Mouse (Mus musculus) MEL (cell line): Measurements from ENCODE around the gene Dnph1. TPM values are rescaled to one million over a fixed set of nuclear protein-coding genes. Genes with fewer than 3 reads are reported as not detected.

Source experiments
- DNase-seq: peaks from one replicate; pipeline ENCODE4 v3.0.0; 2011; ENCODE audit warnings: low read depth, low spot score
- H3K27ac ChIP-seq: 2 replicates; pipeline ENCODE4 v1.5.1; 2012; ENCODE audit warnings: low read depth, mild to moderate bottlenecking, control low read depth, low read length, moderate library complexity; ENCODE audit not compliant: control insufficient read depth
- H3K27me3 ChIP-seq, 2 experiments: fragments of 150-350 bp in 1 of 2; sonication (generic) in 1 of 2; 2 replicates each; pipeline ENCODE4 v1.6.1; 2012; ENCODE audit warnings: low read length in 2 of 2, mild to moderate bottlenecking in 2 of 2, improper control_type of control experiment in 1 of 2, moderate library complexity in 1 of 2; ENCODE audit not compliant: insufficient read depth in 2 of 2, control insufficient read depth in 1 of 2
- H3K36me3 ChIP-seq, 2 experiments: 2 replicates each; pipeline ENCODE4 v1.6.1; 2012 to 2014; ENCODE audit warnings: low read length in 2 of 2, improper control_type of control experiment in 1 of 2, inconsistent platforms in 1 of 2, mild to moderate bottlenecking in 1 of 2; ENCODE audit not compliant: insufficient read depth in 2 of 2, control insufficient read depth in 1 of 2
- H3K4me1 ChIP-seq, 2 experiments: fragments of 150-350 bp in 1 of 2; sonication (generic) in 1 of 2; 2 replicates each; pipeline ENCODE4 v1.6.1; 2012; ENCODE audit warnings: low read length in 2 of 2, improper control_type of control experiment in 1 of 2, mild to moderate bottlenecking in 1 of 2; ENCODE audit not compliant: insufficient read depth in 2 of 2, control insufficient read depth in 1 of 2
- H3K4me3 ChIP-seq, 2 experiments: fragments of 150-350 bp in 1 of 2; sonication (generic) in 1 of 2; 2 replicates each; pipeline ENCODE4 v1.5.1; 2012; ENCODE audit warnings: low read depth in 2 of 2, low read length in 2 of 2, mild to moderate bottlenecking in 2 of 2, moderate library complexity in 2 of 2, control low read depth in 1 of 2, improper control_type of control experiment in 1 of 2; ENCODE audit not compliant: control insufficient read depth in 1 of 2, insufficient read depth in 1 of 2
- H3K79me2 ChIP-seq: 2 replicates; pipeline ENCODE4 v1.6.1; 2012; ENCODE audit warnings: mild to moderate bottlenecking, low read length, moderate library complexity; ENCODE audit not compliant: control insufficient read depth, poor library complexity, insufficient read depth
- H3K9ac ChIP-seq: 2 replicates; pipeline ENCODE4 v1.6.1; 2012; ENCODE audit warnings: low read depth, mild to moderate bottlenecking, control low read depth, low read length, moderate library complexity; ENCODE audit not compliant: control insufficient read depth, poor library complexity, severe bottlenecking
- H3K9me3 ChIP-seq: fragments of 150-350 bp; sonication (generic); replicated peaks from 2 replicates; pipeline ENCODE4 v1.6.1; 2012; ENCODE audit warnings: mild to moderate bottlenecking, low read length, improper control_type of control experiment, moderate library complexity; ENCODE audit not compliant: insufficient read depth
- CHD2 ChIP-seq: IDR thresholded peaks from 2 replicates; pipeline ENCODE4 v1.6.1; 2011; ENCODE audit warnings: low read length, improper control_type of control experiment
- CTCF ChIP-seq, 3 experiments: IDR thresholded peaks in 2 of 3; conservative IDR thresholded peaks in 1 of 3; 2 replicates each; pipeline ENCODE4 v1.5.1; 2011 to 2012; ENCODE audit warnings: low read length in 3 of 3, low read depth in 2 of 3, mild to moderate bottlenecking in 2 of 3, improper control_type of control experiment in 1 of 3, inconsistent platforms in 1 of 3, mixed read lengths in 1 of 3, moderate library complexity in 1 of 3; ENCODE audit not compliant: control insufficient read depth in 1 of 3, insufficient read depth in 1 of 3, poor library complexity in 1 of 3, severe bottlenecking in 1 of 3
- ELF1 ChIP-seq: IDR thresholded peaks from 2 replicates; pipeline ENCODE4 v1.6.1; 2014; ENCODE audit warnings: low read depth, mild to moderate bottlenecking, inconsistent platforms, low read length, improper control_type of control experiment, moderate library complexity
- MAFK ChIP-seq: IDR thresholded peaks from 2 replicates; pipeline ENCODE4 v1.6.1; 2011; ENCODE audit warnings: low read depth, mild to moderate bottlenecking, low read length, improper control_type of control experiment, borderline replicate concordance
- MAZ ChIP-seq: IDR thresholded peaks from 2 replicates; pipeline ENCODE4 v1.6.1; 2012; ENCODE audit warnings: low read depth, mild to moderate bottlenecking, inconsistent platforms, low read length, improper control_type of control experiment
- MXI1 ChIP-seq: IDR thresholded peaks from 2 replicates; pipeline ENCODE4 v1.6.1; 2011; ENCODE audit warnings: mild to moderate bottlenecking, low read depth, low read length, improper control_type of control experiment
- MYB ChIP-seq: IDR thresholded peaks from 2 replicates; pipeline ENCODE4 v1.6.1; 2011; ENCODE audit warnings: mild to moderate bottlenecking, low read depth, low read length, improper control_type of control experiment
- MYC ChIP-seq: IDR thresholded peaks from 2 replicates; pipeline ENCODE4 v1.6.1; 2011; ENCODE audit warnings: low read depth, mild to moderate bottlenecking, low read length, improper control_type of control experiment, moderate library complexity
- NRF1 ChIP-seq: IDR thresholded peaks from 2 replicates; pipeline ENCODE4 v1.6.1; 2014; ENCODE audit warnings: low read depth, mild to moderate bottlenecking, inconsistent platforms, low read length, improper control_type of control experiment, moderate library complexity; ENCODE audit not compliant: poor library complexity, insufficient read depth, severe bottlenecking
- POLR2A ChIP-seq, 2 experiments: IDR thresholded peaks; 2 replicates each; pipeline ENCODE4 v1.6.1; 2011 to 2012; ENCODE audit warnings: low read length in 2 of 2, mild to moderate bottlenecking in 2 of 2, control low read depth in 1 of 2, improper control_type of control experiment in 1 of 2, low read depth in 1 of 2, moderate library complexity in 1 of 2; ENCODE audit not compliant: control insufficient read depth in 1 of 2, insufficient read depth in 1 of 2, poor library complexity in 1 of 2
- POLR2AphosphoS2 ChIP-seq: IDR thresholded peaks from 2 replicates; pipeline ENCODE4 v1.6.1; 2011; ENCODE audit warnings: low read length, improper control_type of control experiment
- POLR2AphosphoS5 ChIP-seq: IDR thresholded peaks from 2 replicates; pipeline ENCODE4 v1.6.1; 2012; ENCODE audit warnings: low read depth, borderline replicate concordance, mild to moderate bottlenecking, inconsistent platforms, low read length, moderate library complexity, mixed read lengths
- RAD21 ChIP-seq: IDR thresholded peaks from 2 replicates; pipeline ENCODE4 v1.6.1; 2011; ENCODE audit warnings: mild to moderate bottlenecking, low read depth, low read length, improper control_type of control experiment
- RCOR1 ChIP-seq: IDR thresholded peaks from 2 replicates; pipeline ENCODE4 v1.6.1; 2012; ENCODE audit warnings: low read depth, mild to moderate bottlenecking, inconsistent platforms, low read length, improper control_type of control experiment
- SIN3A ChIP-seq: IDR thresholded peaks from 2 replicates; pipeline ENCODE4 v1.6.1; 2012; ENCODE audit warnings: low read length, improper control_type of control experiment, inconsistent platforms
- USF1 ChIP-seq: IDR thresholded peaks from 2 replicates; pipeline ENCODE4 v1.6.1; 2014; ENCODE audit warnings: low read depth, mild to moderate bottlenecking, inconsistent platforms, low read length, improper control_type of control experiment, moderate library complexity
- USF2 ChIP-seq, 2 experiments: IDR thresholded peaks; 2 replicates each; pipeline ENCODE4 v1.6.1; 2011 to 2012; ENCODE audit warnings: improper control_type of control experiment in 2 of 2, low read length in 2 of 2, borderline replicate concordance in 1 of 2, inconsistent platforms in 1 of 2, low read depth in 1 of 2, mild to moderate bottlenecking in 1 of 2; ENCODE audit not compliant: insufficient read depth in 1 of 2
- ZMIZ1 ChIP-seq: IDR thresholded peaks from 2 replicates; pipeline ENCODE4 v1.6.1; 2012; ENCODE audit warnings: low read depth, mild to moderate bottlenecking, inconsistent platforms, low read length, improper control_type of control experiment, moderate library complexity
- ZNF384 ChIP-seq: IDR thresholded peaks from 2 replicates; pipeline ENCODE4 v1.6.1; 2012; ENCODE audit warnings: low read depth, mild to moderate bottlenecking, inconsistent platforms, low read length, improper control_type of control experiment
- polyA plus RNA-seq, 2 experiments: library from polyadenylated mRNA; stranded (reverse) in 1 of 2; unstranded in 1 of 2; fragments of >175 nt in 1 of 2; fragments of >200 nt in 1 of 2; gene quantifications; 2 replicates each; pipeline versions ENCODE4 v1.2.1 to v1.2.4; 2012; ENCODE audit warnings: low replicate concordance in 2 of 2, low read depth in 1 of 2; ENCODE audit not compliant: insufficient read length in 2 of 2, insufficient read depth in 1 of 2, missing spikeins in 1 of 2
- total RNA-seq: library from RNA; depleted of rRNA; stranded (reverse); fragments of 300-350 nt; gene quantifications from 2 replicates; pipeline ENCODE4 v1.2.3, GENCODE M21; 2012

Dnph1 gene
- total and polyA plus RNA-seq, 3 experiments, result 40.8 to 86.5 TPM; not detected in 1

DNA sequence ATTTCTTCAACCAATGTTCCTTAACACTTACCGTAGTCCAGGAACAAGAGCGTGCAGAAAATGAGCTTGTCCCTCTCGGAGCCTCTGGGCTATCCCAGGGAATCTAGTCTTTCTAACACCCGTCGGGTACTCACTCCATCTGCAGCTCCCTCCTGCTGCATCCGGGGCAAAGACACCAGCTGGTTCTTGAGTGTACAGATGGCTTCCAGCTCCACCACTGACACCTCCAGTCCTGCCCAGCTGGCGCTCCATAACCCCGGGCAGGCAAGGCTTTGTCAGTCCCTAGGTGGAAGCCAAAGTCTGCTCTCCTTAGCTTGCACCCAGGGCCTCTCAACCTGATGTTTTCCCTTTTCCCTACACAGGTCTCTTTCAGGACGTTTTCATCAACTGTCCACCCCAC is 28.7 kb upstream of the Dnph1 start:
- no peak for TF ChIP-seq MYC
- no peak for TF ChIP-seq CHD2
- TF ChIP-seq POLR2A (IDR thresholded peaks at IDR 0.05; ENCODE audit: control insufficient read depth in 1 of 2, insufficient read depth in 1 of 2, low read depth in 1 of 2, low read length in 2 of 2, poor library complexity in 1 of 2), result no peak
- TF ChIP-seq NRF1, result no peak
- TF ChIP-seq, all 39 proteins: peak for 0

DNA sequence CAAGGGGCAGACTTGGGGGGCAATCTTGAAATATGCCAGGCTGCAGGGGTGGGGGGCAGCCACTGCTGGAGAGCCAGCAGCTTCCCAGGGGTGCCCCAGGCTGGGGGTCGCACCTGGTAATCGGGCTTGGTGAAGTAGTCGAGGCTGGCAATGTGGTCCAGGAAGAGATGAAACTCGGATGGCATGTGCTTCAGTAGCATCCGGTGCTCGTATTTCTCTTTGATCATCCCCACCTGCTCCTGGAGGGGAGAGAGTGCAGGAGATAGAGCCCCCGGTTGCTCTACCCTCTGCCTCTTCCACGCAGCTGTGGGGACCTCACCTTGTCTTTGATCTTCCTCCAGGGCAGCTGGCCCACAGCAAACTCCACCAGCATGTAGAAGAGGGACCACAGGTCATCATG is 19.9 kb upstream of the Dnph1 start:
- no peak overlapping the region for H3K4me3 ChIP-seq
- H3K79me2 ChIP-seq, result no peaks in the 10 kb centered on the region
- no peaks in the 10 kb centered on the region for H3K9me3 ChIP-seq
- no peak overlapping the region for H3K9ac ChIP-seq
- no peaks in the 10 kb centered on the region for H3K36me3 ChIP-seq
- peaks cover 0 to 9% of the 10 kb centered on the region in 2 experiments for H3K27me3 ChIP-seq
- H3K27ac ChIP-seq, result no peak overlapping the region
- no peak for DNase-seq
- no peak for TF ChIP-seq MYC
- TF ChIP-seq MAFK, result no peak
- TF ChIP-seq SIN3A, result no peak
- TF ChIP-seq USF2 (IDR thresholded peaks at IDR 0.05; ENCODE audit: borderline replicate concordance in 1 of 2, insufficient read depth in 1 of 2, low read depth in 1 of 2, low read length in 2 of 2), result no peak
- TF ChIP-seq RCOR1, result no peak
- TF ChIP-seq CTCF (IDR thresholded peaks at IDR 0.05 in 2 of 3, conservative IDR thresholded peaks at IDR 0.05 in 1 of 3; ENCODE audit: control insufficient read depth in 1 of 3, insufficient read depth in 1 of 3, low read depth in 2 of 3, low read length in 3 of 3, poor library complexity in 1 of 3, severe bottlenecking in 1 of 3), result no peak
- TF ChIP-seq ELF1, result no peak
- TF ChIP-seq POLR2AphosphoS2, result no peak
- TF ChIP-seq POLR2A (IDR thresholded peaks at IDR 0.05; ENCODE audit: control insufficient read depth in 1 of 2, insufficient read depth in 1 of 2, low read depth in 1 of 2, low read length in 2 of 2, poor library complexity in 1 of 2), result no peak
- no peak for TF ChIP-seq RAD21
- no peak for TF ChIP-seq ZNF384
- no peak for TF ChIP-seq ZMIZ1
- TF ChIP-seq MYB, result no peak
- TF ChIP-seq MXI1, result no peak
- TF ChIP-seq POLR2AphosphoS5, result no peak
- TF ChIP-seq USF1, result no peak
- TF ChIP-seq MAZ, result no peak
- no peak for TF ChIP-seq NRF1
- H3K4me1 ChIP-seq, result no peaks in the 10 kb centered on the region

More for the DNA sequence above, 28.7 kb upstream of the Dnph1 start:
- Histone ChIP-seq H3K4me3 (no peak overlapping the region), H3K27me3 (peaks cover 0 to 4% of the 10 kb centered on the region in 2 experiments; a peak in 1 of 4 replicates), H3K9me3 (no peaks in the 10 kb centered on the region), H3K36me3 (no peaks in the 10 kb centered on the region), H3K4me1 (no peaks in the 10 kb centered on the region), H3K27ac (no peak overlapping the region), H3K9ac (no peak overlapping the region), H3K79me2 (no peaks in the 10 kb centered on the region)
- DNase-seq, result no peak
